ENCODE assay signal across 31 mouse cellular contexts in the genomic region with DNA sequence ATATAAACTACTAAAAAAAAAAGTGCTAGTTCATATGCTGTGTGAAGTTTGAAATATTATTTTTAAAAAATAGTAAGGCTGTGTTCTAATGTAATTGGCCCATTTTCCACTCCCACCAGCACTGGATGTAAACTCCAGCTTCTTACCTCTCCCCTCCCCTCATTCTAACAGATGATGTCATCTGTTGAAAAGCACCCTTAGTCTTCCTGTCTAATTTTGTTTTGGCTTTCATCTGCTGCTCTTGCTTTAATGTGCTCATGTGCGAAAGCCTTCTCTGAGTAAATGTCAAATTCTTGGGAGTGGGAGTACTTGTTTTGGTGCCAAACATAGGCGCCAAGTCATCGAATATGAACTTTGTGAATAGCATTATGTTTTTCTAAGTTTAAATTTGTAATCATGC. TPM values are rescaled to one million over a fixed set of nuclear protein-coding genes. Genes with fewer than 3 reads are reported as not detected.
DNase-seq lines count a peak whose midpoint lies in the region; ATAC-seq and TF ChIP-seq lines count a peak whose summit lies in the region.
"Had no signal": no experiment of that assay in that cellular context is flagged by ENCODE, and none has a peak within 500 bp of the region (broad histone marks: within the 10 kb centered on the region; RNA-seq: fewer than 3 reads in every experiment).

No protein-coding gene starts in this region.

- ATAC-seq in forebrain, embryonic 15.5 days (replicated peaks): peak; percentile 58
- ATAC-seq in forebrain, postnatal 0 days: peak; percentile 88
- ATAC-seq: intestine, embryonic 16.5 days; liver, embryonic 12.5 days; midbrain, embryonic 13.5 days had no signal

- H3K4me1 ChIP-seq in forebrain, embryonic 15.5 days: no peaks in the 10 kb centered on the region
- no peaks in the 10 kb centered on the region for H3K4me1 ChIP-seq in forebrain, embryonic 10.5 days
- no peaks in the 10 kb centered on the region for H3K4me1 ChIP-seq in forebrain, postnatal 0 days (ENCODE audit: insufficient read depth)
- H3K4me1 ChIP-seq: hindbrain, embryonic 15.5 days; limb, embryonic 13.5 days; liver, embryonic 12.5 days; midbrain, embryonic 13.5 days; neural tube, embryonic 12.5 days; stomach, embryonic 15.5 days had no signal

- WGBS in forebrain, embryonic 15.5 days: 52% methylated on average over 3 of the region's 3 CpGs
- WGBS in forebrain, embryonic 10.5 days: 88% methylated on average over 3 of the region's 3 CpGs
- 42% methylated on average over 3 of the region's 3 CpGs for WGBS in forebrain, postnatal 0 days

- H3K27ac ChIP-seq in forebrain, embryonic 15.5 days (replicated peaks): no peak overlapping the region
- no peak overlapping the region for H3K27ac ChIP-seq in forebrain, embryonic 10.5 days
- H3K27ac ChIP-seq in forebrain, postnatal 0 days (ENCODE audit: low read depth, low read length): no peak overlapping the region
- H3K27ac ChIP-seq: embryonic facial prominence, embryonic 13.5 days; hindbrain, embryonic 15.5 days; limb, embryonic 13.5 days; liver, embryonic 12.5 days; midbrain, embryonic 13.5 days; neural tube, embryonic 12.5 days; stomach, embryonic 15.5 days had no signal

- no peaks in the 10 kb centered on the region for H3K36me3 ChIP-seq in forebrain, embryonic 15.5 days
- no peaks in the 10 kb centered on the region for H3K36me3 ChIP-seq in forebrain, embryonic 10.5 days (replicated peaks)
- no peaks in the 10 kb centered on the region for H3K36me3 ChIP-seq in forebrain, postnatal 0 days (ENCODE audit: insufficient read depth)
- H3K36me3 ChIP-seq: embryonic facial prominence, embryonic 13.5 days; hindbrain, embryonic 15.5 days; limb, embryonic 13.5 days; liver, embryonic 12.5 days; midbrain, embryonic 13.5 days; neural tube, embryonic 12.5 days; stomach, embryonic 15.5 days had no signal

- H3K4me2 ChIP-seq in forebrain, embryonic 15.5 days (replicated peaks): no peak overlapping the region
- no peak overlapping the region for H3K4me2 ChIP-seq in forebrain, postnatal 0 days (ENCODE audit: low read depth)
- H3K4me2 ChIP-seq: embryonic facial prominence, embryonic 13.5 days; heart, embryonic 11.5 days; hindbrain, embryonic 15.5 days; limb, embryonic 13.5 days; liver, embryonic 12.5 days; midbrain, embryonic 13.5 days; neural tube, embryonic 12.5 days; stomach, embryonic 15.5 days had no signal

- no peak for TF ChIP-seq CTCF in forebrain, postnatal 0 days (IDR thresholded peaks at IDR 0.05; ENCODE audit: low read depth)

- H3K9me3 ChIP-seq in forebrain, embryonic 15.5 days: no peaks in the 10 kb centered on the region
- H3K9me3 ChIP-seq in forebrain, embryonic 10.5 days: no peaks in the 10 kb centered on the region
- no peaks in the 10 kb centered on the region for H3K9me3 ChIP-seq in forebrain, postnatal 0 days (ENCODE audit: low read length)
- H3K9me3 ChIP-seq: embryonic facial prominence, embryonic 13.5 days; hindbrain, embryonic 15.5 days; limb, embryonic 13.5 days; liver, embryonic 12.5 days; midbrain, embryonic 13.5 days; neural tube, embryonic 12.5 days; stomach, embryonic 15.5 days had no signal

- H3K27me3 ChIP-seq in forebrain, embryonic 15.5 days: no peaks in the 10 kb centered on the region
- no peaks in the 10 kb centered on the region for H3K27me3 ChIP-seq in forebrain, embryonic 10.5 days (ENCODE audit: poor library complexity, severe bottlenecking)
- H3K27me3 ChIP-seq in forebrain, postnatal 0 days (ENCODE audit: insufficient read depth, low read length): no peaks in the 10 kb centered on the region
- H3K27me3 ChIP-seq: embryonic facial prominence, embryonic 13.5 days; hindbrain, embryonic 15.5 days; limb, embryonic 13.5 days; liver, embryonic 12.5 days; midbrain, embryonic 13.5 days; neural tube, embryonic 12.5 days; stomach, embryonic 15.5 days had no signal

- DNase-seq in forebrain, embryonic 10.5 days (ENCODE audit: extremely low spot score, low spot score): no peak
- DNase-seq in right cerebral cortex, adult 2 months (ENCODE audit: low spot score in 2 of 2): peak; percentile 4 to 17
- no peak for DNase-seq in right cerebral cortex, postnatal 4 days
- DNase-seq in forebrain, postnatal 0 days: peak; percentile 58
- DNase-seq in cerebellum, adult 8-10 months: no peak
- no peak for DNase-seq in B cell, adult 2 months
- DNase-seq: adrenal gland, postnatal 14 days; cerebellum, adult 18-20 months; cerebellum, postnatal 25 days; gastrocnemius, postnatal 14 days; kidney, adult 9 months; kidney, postnatal 14 days; layer of hippocampus, postnatal 36 days; lung, adult 18-20 months; thymus, adult 18-20 months; thymus, postnatal 4 days had no signal

- no peak overlapping the region for H3K4me3 ChIP-seq in forebrain, embryonic 15.5 days
- no peak overlapping the region for H3K4me3 ChIP-seq in forebrain, embryonic 10.5 days
- no peak overlapping the region for H3K4me3 ChIP-seq in forebrain, postnatal 0 days (ENCODE audit: low read depth, low read length)
- H3K4me3 ChIP-seq: embryonic facial prominence, embryonic 13.5 days; hindbrain, embryonic 15.5 days; limb, embryonic 13.5 days; liver, embryonic 12.5 days; midbrain, embryonic 13.5 days; neural tube, embryonic 12.5 days; stomach, embryonic 15.5 days had no signal

- no peak overlapping the region for H3K9ac ChIP-seq in forebrain, embryonic 15.5 days (replicated peaks)
- H3K9ac ChIP-seq in forebrain, postnatal 0 days: no peak overlapping the region
- H3K9ac ChIP-seq: embryonic facial prominence, embryonic 13.5 days; hindbrain, embryonic 15.5 days; limb, embryonic 13.5 days; liver, embryonic 12.5 days; midbrain, embryonic 13.5 days; neural tube, embryonic 12.5 days; stomach, embryonic 15.5 days had no signal

RNA-seq across cellular contexts. Expression of a gene that starts 3.9 kb away (rescaled TPM):
- 0.56 and 0.57 TPM in 2 replicates for polyA plus RNA-seq in forebrain, embryonic 15.5 days (2015; fragmentation: Nextera tagmentation; extraction: Ambion mirVana)
- polyA plus RNA-seq in forebrain, embryonic 10.5 days (2016; fragmentation: Nextera tagmentation; extraction: Ambion mirVana): 0.17 TPM in 1 of 2 replicates, not detected in the other
- total RNA-seq in forebrain, postnatal 0 days (2014; rRNA removed): 1.8 and 2.2 TPM in 2 replicates
- polyA plus RNA-seq in forebrain, postnatal 0 days (2015; fragmentation: Nextera tagmentation; extraction: Ambion mirVana): 3.0 and 3.8 TPM in 2 replicates
- total RNA-seq: hematopoietic stem cell, adult 5-6 weeks had no signal

RNA-seq across cellular contexts. Expression of a gene that starts 47.1 kb away (rescaled TPM):
- 0.15 and 1.1 TPM in 2 replicates for polyA plus RNA-seq in forebrain, embryonic 15.5 days (2015; fragmentation: Nextera tagmentation; extraction: Ambion mirVana)
- polyA plus RNA-seq in forebrain, embryonic 10.5 days (2016; fragmentation: Nextera tagmentation; extraction: Ambion mirVana): not detected in 2 replicates
- 0.62 and 1.6 TPM in 2 replicates for total RNA-seq in forebrain, postnatal 0 days (2014; rRNA removed)
- polyA plus RNA-seq in forebrain, postnatal 0 days (2015; fragmentation: Nextera tagmentation; extraction: Ambion mirVana): 1.0 TPM in 2 replicates
- total RNA-seq: hematopoietic stem cell, adult 5-6 weeks; megakaryocyte, adult 5-6 weeks had no signal
- polyA plus RNA-seq: heart, embryonic 11.5 days; heart, postnatal 0 days; neural tube, embryonic 12.5 days had no signal

RNA-seq across cellular contexts. Expression of a gene that starts 48.4 kb away (rescaled TPM):
- not detected in 2 replicates for polyA plus RNA-seq in forebrain, embryonic 15.5 days (2015; fragmentation: Nextera tagmentation; extraction: Ambion mirVana)
- not detected in 2 replicates for polyA plus RNA-seq in forebrain, embryonic 10.5 days (2016; fragmentation: Nextera tagmentation; extraction: Ambion mirVana)
- total RNA-seq in forebrain, postnatal 0 days (2014; rRNA removed): not detected in 2 replicates
- not detected in 2 replicates for polyA plus RNA-seq in forebrain, postnatal 0 days (2015; fragmentation: Nextera tagmentation; extraction: Ambion mirVana)
- total RNA-seq: adrenal gland, postnatal 14 days; gastrocnemius, postnatal 14 days; hematopoietic stem cell, adult 5-6 weeks; layer of hippocampus, adult 18-20 months; layer of hippocampus, postnatal 36 days; left cerebral cortex, postnatal 10 days; megakaryocyte, adult 5-6 weeks had no signal
- polyA plus RNA-seq: embryonic facial prominence, embryonic 13.5 days; heart, embryonic 11.5 days; heart, postnatal 0 days; hindbrain, embryonic 15.5 days; limb, embryonic 13.5 days; liver, embryonic 12.5 days; midbrain, embryonic 13.5 days; neural tube, embryonic 12.5 days had no signal

Comparison
In these comparisons a context has a peak if more than half of its experiments do, and no peak if none do; other contexts are left out.
1. DNase-seq: peak in right cerebral cortex, adult 2 months (2 of 2) and forebrain, postnatal 0 days (single experiment); none in forebrain, embryonic 10.5 days (single experiment), right cerebral cortex, postnatal 4 days (single experiment), cerebellum, adult 8-10 months (single experiment) and B cell, adult 2 months (0 of 2).